Mouse (Mus musculus) c-Kit-positive CD71-positive TER-119-positive erythroid progenitor cells, embryonic 14.5 days (primary cell): ENCODE data around the gene Gm3594.
"Not testable (repeated sequence)": the region's sequence is repeated elsewhere in the genome, so short reads cannot be mapped to it uniquely, and the experiment has no call there.

Experiments used
- DNase-seq: peaks from one replicate; pipeline ENCODE4 v3.0.0-alpha.2; 2013; ENCODE audit warnings: low spot score

The Gm3594 gene

DNA sequence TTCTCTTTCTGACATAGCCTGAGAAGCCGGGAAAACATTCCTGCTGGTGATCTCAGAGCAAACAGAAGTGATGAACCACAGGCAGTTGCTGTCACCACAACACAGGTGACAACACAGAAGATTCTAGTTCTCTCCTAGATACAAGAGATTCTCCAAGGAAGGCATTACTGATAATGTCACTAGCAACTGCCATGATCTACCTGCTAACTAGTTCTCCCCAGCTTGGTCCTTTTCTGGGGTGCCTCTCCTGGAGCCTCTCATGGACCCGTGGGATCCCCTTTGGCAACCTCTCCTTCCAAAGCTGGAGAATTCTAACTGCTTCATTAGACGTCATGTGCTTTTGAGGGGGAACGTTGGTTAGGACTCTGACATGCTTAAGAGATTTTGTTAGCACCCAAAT, at the start of gene Gm3594:
TSS of gene Gm3594 (minus strand) at position 101 of the 400 bp plus-strand sequence.
- DNase-seq = not testable (repeated sequence)

DNA sequence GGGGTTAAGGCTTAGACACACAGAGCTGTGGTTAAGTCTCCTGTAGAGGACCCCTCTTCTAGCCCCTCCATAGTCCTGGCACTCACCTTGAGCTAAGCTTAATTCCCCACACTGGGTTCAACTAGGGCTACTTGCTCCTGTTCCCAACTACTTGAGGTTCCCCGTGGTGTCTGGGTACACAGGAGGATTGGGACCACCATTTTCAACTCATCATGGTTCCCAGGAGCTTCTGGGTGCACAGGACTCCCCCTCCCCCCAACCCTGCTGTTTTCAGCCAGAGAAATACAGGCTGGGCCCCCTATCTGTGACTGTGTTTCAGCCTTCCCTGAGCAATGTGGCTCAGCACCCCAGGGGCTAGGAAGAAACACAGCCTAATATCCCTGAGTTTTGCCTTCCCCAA, 41.9 kb upstream of the Gm3594 start:
- not testable (repeated sequence) for DNase-seq

DNA sequence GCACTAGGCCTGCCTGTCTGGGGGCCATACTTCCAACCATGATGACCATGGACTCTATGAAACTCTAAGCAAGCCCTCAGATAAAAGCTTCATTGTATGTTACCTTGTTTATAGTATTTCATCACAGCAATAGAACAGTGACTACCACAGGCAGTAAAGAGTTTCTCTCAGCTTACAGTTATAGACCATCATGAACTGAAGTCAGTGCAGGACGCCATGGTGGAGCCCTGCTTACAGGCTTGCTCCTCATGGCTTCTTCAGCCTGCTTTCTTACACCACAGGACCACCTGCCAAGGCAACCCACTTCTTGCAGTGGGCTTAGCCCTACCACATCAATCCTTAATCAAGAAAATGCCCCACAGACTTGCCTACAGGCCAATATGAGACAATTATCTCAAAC, 41.1 kb upstream of the Gm3594 start:
- DNase-seq = not testable (repeated sequence)

DNA sequence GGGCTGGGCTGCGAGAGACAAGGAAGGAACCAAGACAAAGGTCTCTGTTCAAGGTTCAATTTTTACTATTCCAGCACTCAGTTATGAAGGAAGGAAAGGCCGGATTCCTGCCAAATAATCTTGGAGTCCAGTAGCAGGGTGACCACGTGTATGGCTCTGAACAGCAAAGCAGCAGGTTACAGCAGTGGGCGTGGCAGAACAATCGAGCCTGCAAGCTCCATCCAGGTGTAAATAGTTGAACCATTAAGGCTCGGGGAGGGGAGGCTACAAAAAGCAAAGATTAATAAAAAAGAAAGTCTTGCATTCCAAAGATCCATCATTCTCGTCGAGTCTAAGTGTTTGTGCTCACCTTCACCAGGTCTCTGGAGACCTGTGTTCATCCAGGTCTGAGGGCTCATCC, 37.7 kb upstream of the Gm3594 start:
- not testable (repeated sequence) for DNase-seq

DNA sequence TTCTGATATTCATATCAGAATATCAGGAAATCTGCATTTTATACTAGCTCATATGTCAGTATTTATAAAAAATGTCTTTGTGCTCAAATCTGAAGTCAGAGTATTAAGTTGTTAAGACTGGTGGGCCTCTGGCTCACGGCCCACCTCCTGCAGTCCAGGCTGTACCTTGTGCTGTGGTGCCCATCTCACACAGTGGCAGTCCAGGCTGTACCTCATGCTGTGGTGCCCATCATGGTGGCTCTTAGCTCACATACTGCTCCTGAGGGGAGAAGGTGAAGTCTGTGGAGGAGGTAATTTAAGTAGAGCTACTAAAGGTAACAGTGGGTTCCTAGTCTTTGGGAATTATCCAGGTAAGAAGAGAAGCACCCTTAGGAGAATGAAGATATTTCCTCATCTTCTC, 27.4 kb upstream of the Gm3594 start:
- not testable (repeated sequence) for DNase-seq

DNA sequence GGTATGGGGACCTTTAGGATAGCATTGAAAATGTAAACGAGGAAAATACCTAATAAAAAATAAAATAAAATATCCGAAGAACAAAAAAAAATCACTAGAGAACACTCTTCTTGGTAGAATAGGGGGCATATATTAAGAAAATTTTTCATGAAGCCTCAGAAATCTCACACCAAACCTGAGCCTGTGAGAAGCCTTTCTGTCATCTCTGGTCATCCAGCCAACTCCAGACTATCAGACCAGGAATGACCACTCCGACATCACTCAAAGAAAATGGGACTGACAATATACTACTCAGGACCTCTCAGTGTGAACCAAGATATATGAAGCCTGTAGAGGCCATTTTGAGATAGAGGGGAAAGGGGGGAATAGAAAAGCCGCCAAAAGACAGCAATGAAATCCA, 3.6 kb downstream of the Gm3594 start:
- not testable (repeated sequence) for DNase-seq

DNA sequence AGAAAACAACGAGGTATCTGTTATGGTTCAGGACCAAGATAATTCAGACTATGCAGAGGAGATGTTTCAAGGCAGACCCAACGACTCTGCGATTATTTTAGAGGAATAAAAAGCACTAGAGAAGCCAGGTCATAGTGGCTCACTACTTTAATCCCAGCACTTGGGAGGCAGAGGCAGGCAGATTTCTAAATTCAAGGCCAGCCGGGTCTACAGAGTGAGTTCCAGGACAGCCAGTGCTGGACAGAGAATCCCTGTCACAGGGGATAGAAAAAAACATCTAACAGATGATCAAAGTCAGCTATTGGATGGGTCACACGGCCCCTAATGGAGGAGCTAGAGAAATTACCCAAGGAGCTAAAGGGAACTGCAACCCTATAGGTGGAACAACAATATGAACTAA, 4.2 kb downstream of the Gm3594 start:
- not testable (repeated sequence) for DNase-seq

DNA sequence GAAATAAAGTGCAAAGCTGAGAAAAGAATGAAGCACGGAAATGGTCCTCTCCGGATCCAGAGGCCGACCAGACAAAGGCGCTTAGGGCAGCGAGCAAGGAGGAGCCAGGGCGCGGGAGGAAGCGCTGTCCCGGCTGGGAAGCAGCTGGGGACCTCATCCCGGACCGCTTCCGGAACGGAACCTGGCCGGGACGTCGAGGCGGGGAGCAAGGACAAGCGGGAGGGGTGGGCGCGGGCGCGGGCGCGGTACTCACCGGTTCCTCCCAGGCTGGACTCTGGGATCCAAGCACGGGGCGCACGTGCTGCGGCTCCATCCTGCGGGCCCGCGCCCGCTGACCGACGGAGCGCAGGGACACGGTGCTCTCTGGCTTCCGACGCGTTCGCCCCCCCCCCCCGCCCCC, 17.6 kb downstream of the Gm3594 start:
- DNase-seq = not testable (repeated sequence)

DNA sequence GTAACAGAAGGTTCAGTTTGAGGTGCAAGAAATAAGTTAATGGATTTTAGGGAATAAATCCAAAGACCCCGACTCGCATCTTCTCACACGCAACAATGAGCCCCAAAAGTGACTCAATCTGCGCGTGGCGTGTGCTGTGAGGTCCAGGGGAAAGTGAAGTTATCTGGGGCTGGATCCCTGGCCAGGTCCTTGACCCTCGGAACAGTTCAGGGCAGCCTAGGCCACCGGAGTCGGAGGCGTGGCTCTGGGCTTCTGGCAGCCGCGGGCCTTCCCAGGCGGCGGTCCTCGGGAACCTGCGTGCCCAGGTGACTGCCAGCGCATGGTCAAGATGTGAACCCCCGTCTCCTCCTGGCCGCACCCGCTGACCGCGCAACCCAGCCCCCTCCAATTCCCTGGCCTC, 18.1 kb downstream of the Gm3594 start:
- DNase-seq = not testable (repeated sequence)

DNA sequence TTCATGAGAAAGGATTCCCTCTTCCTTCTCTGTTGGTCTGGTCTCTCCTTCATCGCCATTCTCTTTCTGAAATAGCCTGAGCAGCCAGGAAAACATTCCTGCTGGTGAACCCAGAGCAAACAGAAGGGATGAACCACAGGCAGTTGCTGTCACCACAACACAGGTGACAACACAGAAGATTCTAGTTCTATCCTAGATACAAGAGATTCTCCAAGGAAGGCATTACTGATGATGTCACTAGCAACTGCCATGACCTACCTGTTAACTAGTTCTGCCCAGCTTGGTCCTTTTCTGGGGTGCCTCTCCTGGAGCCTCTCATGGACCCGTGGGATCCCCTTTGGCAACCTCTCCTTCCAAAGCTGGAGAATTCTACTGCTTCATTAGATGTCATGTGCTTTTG, 32.0 kb downstream of the Gm3594 start, which contains the start of gene Gm3591:
TSS of gene Gm3591 (minus strand) at position 101 of the 400 bp plus-strand sequence.
- not testable (repeated sequence) for DNase-seq

DNA sequence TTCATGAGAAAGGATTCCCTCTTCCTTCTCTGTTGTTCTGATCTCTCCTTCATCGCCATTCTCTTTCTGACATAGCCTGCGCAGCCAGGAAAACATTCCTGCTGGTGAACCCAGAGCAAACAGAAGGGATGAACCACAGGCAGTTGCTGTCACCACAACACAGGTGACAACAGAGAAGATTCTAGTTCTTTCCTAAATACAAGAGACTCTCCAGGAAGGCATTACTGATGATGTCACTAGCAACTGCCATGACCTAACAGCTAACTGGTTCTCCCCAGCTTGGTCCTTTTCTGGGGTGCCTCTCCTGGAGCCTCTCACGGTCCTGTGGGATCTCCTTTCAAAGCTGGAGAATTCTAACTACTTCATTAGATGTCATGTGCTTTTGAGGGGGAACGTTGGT, 54.2 kb downstream of the Gm3594 start, which contains the start of gene Gm16440:
TSS of gene Gm16440 (minus strand) at position 101 of the 400 bp plus-strand sequence.
- DNase-seq = not testable (repeated sequence)
